Mouse (Mus musculus) lung, embryonic 14.5 days (tissue): ENCODE measurements around the gene Nt5dc2. TPM values are rescaled to one million over a fixed set of nuclear protein-coding genes. Genes with fewer than 3 reads are reported as not detected.

Experiments used
- ATAC-seq: fragments of 200-750 bp; cut with Nextera tagmentation; 2 replicates; pipeline ENCODE4 v1.8.0; 2017; ENCODE audit warnings: mild to moderate bottlenecking, moderate TSS enrichment, moderate library complexity; ENCODE audit not compliant: insufficient read depth
- DNase-seq: peaks from one replicate; pipeline ENCODE4 v3.0.0-alpha.2; 2015
- H3K27ac ChIP-seq: fragments of 300-500 bp; sonication (generic); 2 replicates; pipeline ENCODE4 v1.5.1; 2014; ENCODE audit warnings: low read depth, mild to moderate bottlenecking, moderate library complexity
- H3K27me3 ChIP-seq: fragments of 300-500 bp; sonication (generic); 2 replicates; pipeline ENCODE4 v1.6.1; 2014; ENCODE audit warnings: low read length, control low read depth; ENCODE audit not compliant: insufficient read depth
- H3K36me3 ChIP-seq: fragments of 300-500 bp; sonication (generic); 2 replicates; pipeline ENCODE4 v1.6.1; 2014; ENCODE audit warnings: control low read depth; ENCODE audit not compliant: insufficient read depth
- H3K4me1 ChIP-seq: fragments of 300-500 bp; sonication (generic); 2 replicates; pipeline ENCODE4 v1.6.1; 2014; ENCODE audit warnings: antibody characterized with exemption, control low read depth; ENCODE audit not compliant: insufficient read depth
- H3K4me2 ChIP-seq: fragments of 300-500 bp; sonication (generic); 2 replicates; pipeline ENCODE4 v1.6.1; 2014; ENCODE audit warnings: mild to moderate bottlenecking
- H3K4me3 ChIP-seq: fragments of 300-500 bp; sonication (generic); 2 replicates; pipeline ENCODE4 v1.5.1; 2014; ENCODE audit warnings: low read depth, low read length
- H3K9ac ChIP-seq: fragments of 300-500 bp; sonication (generic); 2 replicates; pipeline ENCODE4 v1.6.1; 2014
- H3K9me3 ChIP-seq: fragments of 300-500 bp; sonication (generic); 2 replicates; pipeline ENCODE4 v1.6.1; 2016; ENCODE audit warnings: low read depth, low read length, control low read depth
- CTCF ChIP-seq: IDR thresholded peaks from 2 replicates; pipeline ENCODE4 v1.5.1; 2016; ENCODE audit warnings: antibody characterized with exemption, low read depth
- WGBS: fragments of 180-500 bp; shearing (Covaris S2); extraction: QIAGEN DNeasy Blood & Tissue Kit; methylation state at CpG from one replicate; pipeline ENCODE4 v1.1.7; 2014; 5-methylcytosine and 5-hydroxymethylcytosine counted together
- polyA plus RNA-seq: library from polyadenylated mRNA; unstranded; fragments of >200 nt; fragmentation: Nextera tagmentation; extraction: Ambion mirVana; gene quantifications from 2 replicates; pipeline ENCODE4 v1.2.1, GENCODE M21; 2014

Nt5dc2 gene
- polyA plus RNA-seq, 1 experiment from 2014 or later = 510 TPM

DNA sequence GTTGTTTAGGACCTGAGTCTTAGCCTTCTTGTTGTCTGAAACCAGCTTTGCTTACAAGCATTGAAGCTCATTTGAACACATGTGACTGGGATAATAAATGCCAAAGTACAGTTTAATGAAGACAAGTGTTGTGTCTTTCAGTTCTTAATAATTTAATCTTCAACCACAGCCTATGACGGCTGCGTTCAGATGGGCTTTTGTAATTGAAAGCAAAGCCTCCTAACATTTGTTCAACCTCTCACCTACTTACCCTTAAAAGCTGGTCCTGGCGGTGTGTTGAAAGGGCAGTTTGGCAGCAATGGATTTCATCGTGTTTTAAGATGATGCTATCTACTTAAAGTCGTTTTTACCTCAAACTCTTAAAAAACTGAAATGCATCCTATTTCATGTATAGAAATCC lies 18.7 kb upstream of the Nt5dc2 start:
- H3K36me3 ChIP-seq = peaks cover 92% of the 10 kb centered on the region
- no peak overlapping the region for H3K9ac ChIP-seq
- H3K27ac ChIP-seq = no peak overlapping the region
- 74% methylated on average over 5 of the region's 5 CpGs for WGBS
- TF ChIP-seq CTCF = no peak
- no peaks in the 10 kb centered on the region for H3K9me3 ChIP-seq
- no peak overlapping the region for H3K4me2 ChIP-seq
- H3K4me1 ChIP-seq = no peaks in the 10 kb centered on the region
- no peak overlapping the region for H3K4me3 ChIP-seq
- no peak for ATAC-seq
- no peaks in the 10 kb centered on the region for H3K27me3 ChIP-seq
- DNase-seq = no peak

DNA sequence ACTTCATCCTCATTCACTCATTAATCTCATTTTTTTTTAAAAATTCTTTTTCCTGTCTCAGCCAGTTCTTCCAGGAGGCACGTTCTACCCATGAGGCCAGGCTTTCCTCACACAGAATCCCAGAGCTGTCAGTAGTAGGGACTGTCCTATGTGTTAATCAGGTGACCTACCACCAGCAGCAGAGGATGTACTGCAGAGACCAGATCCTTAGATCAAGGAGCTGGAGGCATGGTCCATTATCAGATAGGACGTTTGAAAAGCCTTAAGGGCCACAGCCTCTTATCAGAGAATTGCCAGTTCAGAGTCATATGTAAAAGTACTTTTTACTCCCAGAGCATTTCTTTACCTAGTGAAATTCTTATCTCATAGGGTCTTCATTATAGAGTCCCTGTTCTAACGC lies 16.8 kb upstream of the Nt5dc2 start:
- no peak for DNase-seq
- H3K4me1 ChIP-seq = no peaks in the 10 kb centered on the region
- H3K27ac ChIP-seq = no peak overlapping the region
- H3K4me2 ChIP-seq = no peak overlapping the region
- WGBS = 73% methylated on average over 3 of the region's 3 CpGs
- no peak for ATAC-seq
- H3K9me3 ChIP-seq = no peaks in the 10 kb centered on the region
- peaks cover 90% of the 10 kb centered on the region for H3K36me3 ChIP-seq
- no peaks in the 10 kb centered on the region for H3K27me3 ChIP-seq
- H3K9ac ChIP-seq = no peak overlapping the region
- no peak overlapping the region for H3K4me3 ChIP-seq
- no peak for TF ChIP-seq CTCF

- Histone ChIP-seq H3K4me3 (no peak overlapping the region), H3K36me3 (peaks cover 86% of the 10 kb centered on the region)
Measured at GRCm38 (mm10) chr14:31115522-31115921, 15.3 kb upstream of the Nt5dc2 start.

GRCm38 (mm10) chr14:31125106-31126075 lies 5.5 kb upstream of the Nt5dc2 start:
- H3K27me3 ChIP-seq = no peaks in the 10 kb centered on the region
- H3K9me3 ChIP-seq = no peaks in the 10 kb centered on the region
- H3K4me1 ChIP-seq = peaks cover 12% of the 10 kb centered on the region
- peak overlapping the region; percentile 22; the same call in 1 of the 2 replicates for H3K27ac ChIP-seq
- peaks cover 34% of the 10 kb centered on the region for H3K36me3 ChIP-seq
- DNase-seq (no peak), ATAC-seq (no peak)
- H3K4me3 ChIP-seq = no peak overlapping the region
- 44% methylated on average over 9 of the region's 9 CpGs for WGBS
- H3K9ac ChIP-seq = 0 out of 2 replicates have a peak overlapping the region, but pooled peaks have one; percentile 0
- TF ChIP-seq CTCF = no peak
- peak overlapping the region; percentile 1; the same call in 1 of the 2 replicates for H3K4me2 ChIP-seq

More at GRCm38 (mm10) chr14:31115522-31115921, 15.3 kb upstream of the Nt5dc2 start:
- no peak overlapping the region for H3K9ac ChIP-seq
- H3K4me1 ChIP-seq = no peaks in the 10 kb centered on the region
- no peak overlapping the region for H3K27ac ChIP-seq
- DNase-seq = no peak
- ATAC-seq = no peak
- H3K4me2 ChIP-seq = no peak overlapping the region
- H3K9me3 ChIP-seq = no peaks in the 10 kb centered on the region
- H3K27me3 ChIP-seq = no peaks in the 10 kb centered on the region
- 62% methylated on average over 2 of the region's 2 CpGs for WGBS
- TF ChIP-seq CTCF = no peak

GRCm38 (mm10) chr14:31126826-31127225 lies 4.0 kb upstream of the Nt5dc2 start:
- H3K9ac ChIP-seq = no peak overlapping the region; the same call in 1 of the 2 replicates
- H3K4me1 ChIP-seq = peaks cover 14% of the 10 kb centered on the region
- ATAC-seq (no peak), DNase-seq (no peak)
- WGBS = 94% methylated on average over 8 of the region's 8 CpGs
- H3K4me2 ChIP-seq = peak overlapping the region; percentile 52
- H3K27me3 ChIP-seq = no peaks in the 10 kb centered on the region
- H3K9me3 ChIP-seq = no peaks in the 10 kb centered on the region
- H3K36me3 ChIP-seq = peaks cover 26% of the 10 kb centered on the region
- TF ChIP-seq CTCF = no peak
- H3K27ac ChIP-seq = no peak overlapping the region
- no peak overlapping the region for H3K4me3 ChIP-seq

DNA sequence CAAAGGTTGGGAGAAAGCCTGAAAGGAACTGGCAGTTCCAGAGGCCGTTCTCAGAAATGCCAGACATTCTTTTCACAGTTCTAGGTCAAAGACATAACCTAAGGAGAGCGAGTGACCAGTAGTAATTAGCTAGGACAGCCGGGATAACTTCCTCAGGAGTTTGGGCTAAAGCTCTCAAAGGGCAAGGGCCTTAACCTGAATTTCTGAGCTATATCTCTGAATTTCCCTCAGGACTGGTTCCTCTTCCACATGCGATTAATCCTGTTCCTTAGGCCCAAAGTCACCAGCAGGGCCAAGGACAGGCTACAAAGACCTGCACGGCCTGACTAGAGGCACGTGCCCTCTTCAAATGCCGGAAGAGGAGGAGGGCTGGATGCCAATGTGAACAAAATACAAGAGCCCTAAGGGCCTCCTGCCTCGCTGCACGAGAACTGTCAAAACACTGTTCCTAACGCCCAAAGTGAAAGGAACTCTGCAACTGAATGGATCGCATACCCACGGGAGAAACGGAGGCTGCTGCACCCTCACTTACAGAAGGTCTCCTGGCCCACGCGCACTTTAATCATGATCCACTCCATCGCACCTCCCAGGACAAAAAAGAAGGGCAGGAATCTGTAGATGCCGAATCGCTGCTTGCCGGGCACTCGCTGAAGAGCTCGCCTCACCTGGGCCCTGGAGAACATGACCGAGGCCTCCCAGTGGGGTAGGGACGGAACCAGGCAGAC lies 2.6 kb upstream of the Nt5dc2 start:
- peak overlapping the region; percentile 76 for H3K4me3 ChIP-seq
- peak overlapping the region; percentile 88 for H3K27ac ChIP-seq
- H3K27me3 ChIP-seq = no peaks in the 10 kb centered on the region
- no peaks in the 10 kb centered on the region for H3K9me3 ChIP-seq
- WGBS = under 1% methylated on average over 23 of the region's 23 CpGs
- peaks cover 28% of the 10 kb centered on the region for H3K4me1 ChIP-seq
- DNase-seq = peak; percentile 79
- H3K36me3 ChIP-seq = peaks cover 15% of the 10 kb centered on the region
- peak overlapping the region; percentile 64 for H3K4me2 ChIP-seq
- H3K9ac ChIP-seq = peak overlapping the region; percentile 84
- TF ChIP-seq CTCF = no peak
- peak; percentile 6; the same call in 1 of the 2 replicates for ATAC-seq

DNA sequence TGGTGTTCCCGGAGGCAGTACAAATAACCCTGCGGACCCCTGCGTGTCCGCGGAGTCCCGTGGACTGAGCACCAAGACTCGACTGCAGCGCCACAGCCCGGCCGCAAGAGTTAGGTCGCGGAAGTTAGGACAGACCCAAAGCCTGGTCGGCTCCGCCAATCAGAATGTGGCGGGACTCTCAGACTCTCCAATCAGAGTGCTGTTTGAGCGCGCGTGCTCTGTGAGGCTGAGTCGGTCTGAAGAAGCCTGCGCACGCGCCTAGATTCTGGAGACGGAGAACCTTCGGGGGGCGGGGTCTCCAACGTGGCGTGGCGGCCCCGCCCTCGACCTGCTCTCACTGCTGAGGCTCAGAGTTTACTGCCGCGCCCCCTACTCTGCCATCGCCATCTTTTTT lies 2.0 kb upstream of the Nt5dc2 start, which contains the start of gene Smim4:
Gene Smim4, minus strand, starts transcription at position 131 of the 394 bp plus-strand sequence.
- whole genome bisulfite sequencing = under 1% methylated on average over 33 of the region's 33 CpGs
- ATAC-seq = peak; percentile 92
- H3K27me3 ChIP-seq = no peaks in the 10 kb centered on the region
- H3K36me3 ChIP-seq = peaks cover 15% of the 10 kb centered on the region; the same call in 1 of the 2 replicates
- H3K4me3 ChIP-seq = peak within 1 kb of the TSS; percentile 76
- peak within 1 kb of the TSS; percentile 84 for H3K9ac ChIP-seq
- peaks cover 29% of the 10 kb centered on the region for H3K4me1 ChIP-seq
- peak; percentile 100 for DNase-seq
- H3K27ac ChIP-seq = peak within 1 kb of the TSS; percentile 95
- no peaks in the 10 kb centered on the region for H3K9me3 ChIP-seq
- H3K4me2 ChIP-seq = peak within 1 kb of the TSS; percentile 64
- TF ChIP-seq CTCF = peak; percentile 68
